Mouse (Mus musculus): Measurements from ENCODE around the gene Ica1.

DNA sequence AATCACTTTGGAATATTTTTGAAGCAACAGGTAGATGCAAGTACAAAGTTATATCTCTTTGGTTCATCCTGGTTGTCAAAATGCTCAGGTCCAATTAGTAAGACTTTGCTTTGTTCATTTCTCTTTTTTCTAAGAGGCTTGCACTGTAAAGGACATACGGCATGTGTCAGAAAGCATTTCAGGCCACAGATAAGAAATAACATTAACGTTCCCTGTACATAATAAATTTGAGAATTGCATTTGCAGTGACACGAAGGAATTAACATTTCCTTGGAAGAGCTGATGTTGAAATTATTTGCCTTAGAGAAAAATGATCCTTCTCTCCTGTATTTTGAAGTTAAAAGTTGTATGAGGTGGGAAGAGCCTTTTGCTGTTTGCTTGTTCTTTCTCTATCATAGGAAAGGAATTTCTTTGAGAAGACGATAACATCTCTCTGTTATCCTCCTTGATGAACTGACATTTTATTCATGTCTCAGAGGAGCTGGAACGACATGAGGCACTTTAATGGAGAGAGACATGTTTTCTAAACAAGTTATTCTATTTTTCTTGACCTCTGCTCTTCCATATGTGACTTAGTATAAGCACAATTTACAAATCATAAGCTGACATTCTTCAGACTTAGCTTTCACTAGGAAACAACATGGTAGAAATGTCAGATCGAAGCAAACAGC lies 36.2 kb upstream of the Ica1 start:
- TF ChIP-seq GATA1 (IDR thresholded peaks at IDR 0.05; ENCODE audit: low read depth, low read length) (no peak), USF1 (IDR thresholded peaks at IDR 0.05; ENCODE audit: low read depth, low read length) (no peak), MYC (IDR thresholded peaks at IDR 0.05; ENCODE audit: low read depth, low read length) (no peak), JUND (IDR thresholded peaks at IDR 0.05; ENCODE audit: low read depth, low read length) (no peak)
